Comparison of ENCODE assay signal across 8 mouse cellular contexts in the genomic region with DNA sequence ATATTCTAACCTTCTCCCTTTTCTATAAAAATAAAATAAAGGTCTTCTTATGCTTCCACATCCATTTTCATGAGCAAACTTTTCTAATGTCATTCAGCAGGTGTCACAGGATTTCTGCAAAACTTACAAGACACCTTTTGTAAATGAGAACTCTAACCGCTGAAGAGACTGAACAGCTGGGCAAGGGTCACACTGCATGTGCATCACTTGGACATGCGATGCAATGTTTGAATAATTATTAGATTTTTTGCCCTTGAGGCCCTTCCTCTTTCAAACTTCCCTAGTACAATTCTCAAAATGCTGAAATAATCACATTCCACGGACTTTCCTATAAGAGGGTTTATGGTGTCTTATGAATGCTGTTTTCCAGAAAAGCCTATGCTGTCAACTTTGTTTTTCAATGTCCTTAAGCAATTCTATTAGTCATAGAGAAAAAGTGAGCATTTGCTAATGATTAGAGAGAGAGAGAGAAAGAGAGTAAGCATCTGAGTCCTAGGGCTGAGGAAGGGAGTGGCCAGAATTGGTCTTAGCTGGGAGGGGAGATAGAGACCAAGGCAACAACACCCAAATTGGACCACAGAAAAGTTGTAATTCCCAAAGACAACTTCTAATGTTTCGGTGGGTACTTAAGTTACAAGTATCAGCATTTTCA. TPM values are rescaled to one million over a fixed set of nuclear protein-coding genes. Genes with fewer than 3 reads are reported as not detected.
DNase-seq lines count a peak whose midpoint lies in the region; ATAC-seq and TF ChIP-seq lines count a peak whose summit lies in the region.

No protein-coding gene starts in this region.

- peak overlapping the region; percentile 80 for H3K4me2 ChIP-seq in hindbrain, embryonic 12.5 days (replicated peaks)
- peak overlapping the region; percentile 83 for H3K4me2 ChIP-seq in liver, embryonic 14.5 days (ENCODE audit: low read depth)

- peaks cover 11% of the 10 kb centered on the region for H3K4me1 ChIP-seq in hindbrain, embryonic 12.5 days
- H3K4me1 ChIP-seq in liver, embryonic 14.5 days (replicated peaks; ENCODE audit: control insufficient read depth in 2 of 2, insufficient read depth in 2 of 2, low read length in 1 of 2) = peaks cover 20 to 29% of the 10 kb centered on the region in 2 experiments

- no peak for TF ChIP-seq EP300 in liver, embryonic 14.5 days (IDR thresholded peaks at IDR 0.05; ENCODE audit: low read depth)

- peak overlapping the region; percentile 80 for H3K9ac ChIP-seq in hindbrain, embryonic 12.5 days
- peak overlapping the region; percentile 94 for H3K9ac ChIP-seq in liver, embryonic 14.5 days (replicated peaks)

- no peak for DNase-seq in gastrocnemius, adult 2 months
- no peak for DNase-seq in gastrocnemius, adult 18-20 months (ENCODE audit: low spot score)
- peak; percentile 20 for DNase-seq in Muller cell, postnatal 12 days (ENCODE audit: inconsistent ontology term)
- peak in 2 of 3 experiments; percentile 12 to 20 for DNase-seq in liver, embryonic 14.5 days (ENCODE audit: low read depth in 3 of 3, low spot score in 3 of 3)
- no peak for DNase-seq in urinary bladder, postnatal 36 days (ENCODE audit: low spot score in 2 of 2)
- DNase-seq in B cell, adult 2 months = no peak
- no peak for DNase-seq in adrenal gland, adult 8-10 months

- ATAC-seq in hindbrain, embryonic 12.5 days (ENCODE audit: low FRiP score) = no peak
- ATAC-seq in liver, embryonic 14.5 days (ENCODE audit: insufficient read depth) = 0 out of 2 replicates have a peak, but pooled peaks have one; percentile 24

- intact Hi-C loops in gastrocnemius, adult 2 months (cut with DNase I) = loop anchor here (2.0 to 5.0 kb wide), 2 partner anchors 49 to 89 kb away; no protein-coding TSS in a partner anchor

- peak overlapping the region; percentile 87 for H3K4me3 ChIP-seq in gastrocnemius, adult 2 months
- peak overlapping the region; percentile 83 for H3K4me3 ChIP-seq in hindbrain, embryonic 12.5 days
- peak overlapping the region; percentile 74 to 91 for H3K4me3 ChIP-seq in liver, embryonic 14.5 days (ENCODE audit: insufficient read depth in 1 of 2, low read depth in 2 of 2, low read length in 2 of 2)

- H3K9me3 ChIP-seq in hindbrain, embryonic 12.5 days (replicated peaks) = no peaks in the 10 kb centered on the region
- H3K9me3 ChIP-seq in liver, embryonic 14.5 days (ENCODE audit: control insufficient read depth, low read length) = no peaks in the 10 kb centered on the region

- no peaks in the 10 kb centered on the region for H3K27me3 ChIP-seq in hindbrain, embryonic 12.5 days
- H3K27me3 ChIP-seq in liver, embryonic 14.5 days (ENCODE audit: control insufficient read depth, insufficient read depth, low read length) = no peaks in the 10 kb centered on the region

- 66% methylated on average over 4 of the region's 4 CpGs for WGBS in hindbrain, embryonic 12.5 days
- 56% methylated on average over 4 of the region's 4 CpGs for WGBS in liver, embryonic 14.5 days (ENCODE audit: insufficient replicate concordance)

- peak overlapping the region; percentile 95 for H3K27ac ChIP-seq in gastrocnemius, adult 2 months
- H3K27ac ChIP-seq in hindbrain, embryonic 12.5 days = no peak overlapping the region
- H3K27ac ChIP-seq in liver, embryonic 14.5 days = peak overlapping the region; percentile 84

- H3K36me3 ChIP-seq in hindbrain, embryonic 12.5 days = no peaks in the 10 kb centered on the region
- no peaks in the 10 kb centered on the region for H3K36me3 ChIP-seq in liver, embryonic 14.5 days (replicated peaks; ENCODE audit: control insufficient read depth, insufficient read depth, low read depth)

- no peak for TF ChIP-seq CTCF in gastrocnemius, adult 2 months (IDR thresholded peaks at IDR 0.05)
- no peak for TF ChIP-seq CTCF in liver, embryonic 14.5 days (IDR thresholded peaks at IDR 0.05; ENCODE audit: low read depth)

RNA-seq across cellular contexts. Expression of a gene that starts 1.3 kb away (rescaled TPM):
- 10 to 100 TPM; 28.4 to 28.5 TPM for total RNA-seq in gastrocnemius, adult 2 months (2021)
- total RNA-seq in gastrocnemius, adult 18-20 months (2021) = 10 to 100 TPM; 27.7 to 27.9 TPM
- polyA plus RNA-seq in hindbrain, embryonic 12.5 days (2016; fragmentation: Nextera tagmentation; extraction: Ambion mirVana) = 16.4 and 17.9 TPM in 2 replicates
- polyA plus RNA-seq in liver, embryonic 14.5 days (2012; rRNA removed) = 6.5 and 6.9 TPM in 2 replicates
- 5.5 and 8.7 TPM in 2 replicates for polyA plus RNA-seq in liver, embryonic 14.5 days (2014; fragmentation: Nextera tagmentation; extraction: Ambion mirVana)
- 10 to 100 TPM; 27.9 to 41.0 (median 32.3) TPM for total RNA-seq in adrenal gland, adult 8-10 months (2022)

RNA-seq across cellular contexts. Expression of a gene that starts 53.2 kb away (rescaled TPM):
- total RNA-seq in gastrocnemius, adult 2 months (2021) = under 1 TPM; 0.13 to 0.22 TPM
- total RNA-seq in gastrocnemius, adult 18-20 months (2021) = not detected
- polyA plus RNA-seq in hindbrain, embryonic 12.5 days (2016; fragmentation: Nextera tagmentation; extraction: Ambion mirVana) = 31.0 and 31.2 TPM in 2 replicates
- 3.0 and 3.8 TPM in 2 replicates for polyA plus RNA-seq in liver, embryonic 14.5 days (2012; rRNA removed)
- 1.4 and 2.5 TPM in 2 replicates for polyA plus RNA-seq in liver, embryonic 14.5 days (2014; fragmentation: Nextera tagmentation; extraction: Ambion mirVana)
- total RNA-seq in adrenal gland, adult 8-10 months (2022) = not detected

Comparison
In these comparisons a context has a peak if more than half of its experiments do, and no peak if none do; other contexts are left out.
1. DNase-seq: peak in Muller cell, postnatal 12 days (single experiment) and liver, embryonic 14.5 days (2 of 3); none in gastrocnemius, adult 2 months (single experiment), gastrocnemius, adult 18-20 months (single experiment), urinary bladder, postnatal 36 days (0 of 2), B cell, adult 2 months (0 of 2) and adrenal gland, adult 8-10 months (single experiment).
2. Peak in every context shown above with its lines, with median percentiles within 50 percentile points of each other: H3K4me3 ChIP-seq.